Mouse (Mus musculus) stomach, adult 2 months (tissue): Measurements from ENCODE around the gene Serpinb1a. TPM values are rescaled to one million over a fixed set of nuclear protein-coding genes. Genes with fewer than 3 reads are reported as not detected.

Experiments used
- polyA plus RNA-seq: library from polyadenylated mRNA; depleted of rRNA; stranded (reverse); fragments of >200 nt; gene quantifications from 2 replicates; pipeline ENCODE4 v1.2.3, GENCODE M21; 2012; rRNA removed

Gene Serpinb1a
- 10.1 and 13.8 TPM in 2 replicates for polyA plus RNA-seq

DNA sequence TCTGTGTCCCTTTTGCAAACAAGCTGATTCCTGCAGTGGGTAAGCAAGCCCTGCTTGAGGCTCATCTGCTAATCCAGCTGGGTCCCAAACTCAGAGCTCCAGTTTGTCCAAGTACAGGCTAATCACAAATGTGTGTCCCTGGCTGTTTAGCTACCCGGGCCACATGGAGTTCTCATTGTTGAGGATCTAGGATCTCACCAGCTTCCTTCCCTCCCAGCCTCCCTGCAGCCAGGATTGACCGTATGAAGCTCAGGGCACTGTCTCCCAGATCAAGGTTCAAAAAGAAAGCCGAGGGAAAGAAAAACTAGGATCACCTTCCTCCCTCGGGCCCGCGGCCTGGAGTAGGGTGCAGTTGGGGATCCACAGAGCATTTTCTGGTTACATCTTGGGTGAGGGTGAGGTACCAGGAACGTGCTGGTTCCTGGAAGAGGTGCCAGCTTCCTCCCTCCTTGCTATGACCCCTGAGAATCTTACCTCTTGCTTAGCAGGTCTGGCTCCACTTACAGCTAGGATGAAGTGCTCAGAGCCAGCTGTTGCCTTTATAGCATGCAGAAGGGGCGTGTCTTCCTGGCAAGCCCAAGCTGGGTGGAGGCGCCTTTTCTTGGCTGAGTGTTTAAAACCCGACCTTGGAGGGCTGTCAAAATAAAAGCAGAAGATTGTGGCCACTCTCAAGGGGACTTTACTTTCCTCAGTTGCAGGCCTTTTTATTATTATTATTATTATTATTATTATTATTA, at the start of gene Serpinb1a:
Serpinb1a (minus strand) TSS at position 518 of the 737 bp plus-strand sequence.

DNA sequence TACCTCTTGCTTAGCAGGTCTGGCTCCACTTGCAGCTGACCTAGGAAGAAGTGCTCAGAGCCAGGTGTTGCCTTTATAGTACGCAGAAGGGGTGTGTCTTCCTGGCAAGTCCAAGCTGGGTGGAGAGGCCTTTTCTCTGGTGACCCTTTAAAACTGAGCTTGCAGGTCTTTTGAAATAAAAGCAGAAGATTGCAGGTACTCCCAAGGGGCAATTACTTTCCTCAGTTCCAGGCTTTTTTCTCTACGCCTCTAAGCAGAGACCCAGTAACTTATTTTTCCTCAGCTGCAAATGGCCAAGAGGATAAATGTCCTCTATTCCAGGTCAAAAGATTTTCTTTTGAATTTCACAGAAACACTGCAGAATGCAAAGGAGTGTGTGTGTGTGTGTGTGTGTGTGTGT, 47.1 kb upstream of the Serpinb1a start, which contains the start of gene Serpinb1c:
Serpinb1c (minus strand) TSS at position 101 of the 400 bp plus-strand sequence.

GRCm38 (mm10) chr13:32802259-32803081, 48.5 kb downstream of the Serpinb1a start, which contains the start of gene D930007J09Rik:
Gene D930007J09Rik (minus strand): TSS chr13:32802849.

DNA sequence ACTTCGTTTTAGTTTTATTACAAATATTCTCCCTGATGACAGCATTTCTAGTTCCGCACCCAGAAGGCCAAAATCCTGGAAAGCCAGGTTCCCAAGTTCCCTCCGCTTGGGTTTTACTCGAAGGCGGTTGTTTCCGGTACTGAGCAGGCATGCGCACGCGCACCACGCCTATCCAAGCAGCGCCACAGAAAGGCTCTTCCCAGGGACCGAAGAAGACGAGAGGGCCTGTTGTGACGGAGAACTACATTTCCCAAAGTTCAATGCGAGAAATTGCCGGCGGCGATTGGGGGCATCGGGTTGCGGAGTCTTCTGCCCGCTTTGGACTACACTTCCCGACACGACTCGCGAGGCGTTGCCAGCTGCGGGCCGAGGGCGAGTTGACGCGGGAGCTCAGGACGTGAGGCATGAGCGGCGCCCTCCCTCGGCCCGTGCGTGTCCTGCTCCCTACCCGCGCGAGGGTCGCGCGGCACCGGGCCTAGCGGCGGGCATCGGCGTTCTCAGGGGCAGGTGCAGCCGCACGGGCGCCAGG, 49.2 kb downstream of the Serpinb1a start, which contains the start of gene Wrnip1:
Wrnip1 (plus strand) TSS at position 346 of the 529 bp plus-strand sequence.

Other genes starting within 250 kb of the Serpinb1a start
- 0.05 and 0.26 TPM in 2 replicates for gene Mylk4, start 67.2 kb downstream of the Serpinb1a start, polyA plus RNA-seq
- gene Wrnip1, start 49.1 kb downstream of the Serpinb1a start, polyA plus RNA-seq: 13.2 and 19.6 TPM in 2 replicates
- 0.40 and 0.73 TPM in 2 replicates for gene D930007J09Rik, start 48.3 kb downstream of the Serpinb1a start, polyA plus RNA-seq
- 0.04 TPM in 1 of 2 replicates, not detected in the other for gene Serpinb1c, start 47.0 kb upstream of the Serpinb1a start, polyA plus RNA-seq
- 0.28 and 0.34 TPM in 2 replicates for gene Serpinb6b, start 114.0 kb upstream of the Serpinb1a start, polyA plus RNA-seq
- gene Serpinb9, start 152.1 kb upstream of the Serpinb1a start, polyA plus RNA-seq: 0.34 and 0.55 TPM in 2 replicates
- gene Serpinb9b, start 176.2 kb upstream of the Serpinb1a start, polyA plus RNA-seq: 0.05 TPM in 1 of 2 replicates, not detected in the other
- not detected in 2 replicates for gene Serpinb1b, start 227.4 kb upstream of the Serpinb1a start, polyA plus RNA-seq